Mouse (Mus musculus) heart, embryonic 15.5 days (tissue): ENCODE results near the gene Ttc39a. TPM values are rescaled to one million over a fixed set of nuclear protein-coding genes. Genes with fewer than 3 reads are reported as not detected.
A peak's percentile ranks its signal among the peaks of the same experiment; 100 is the strongest.

Experiments
- ATAC-seq: fragments of 200-750 bp; cut with Nextera tagmentation; replicated peaks from 2 replicates; pipeline ENCODE4 v1.8.0; 2017; ENCODE audit warnings: low read depth, moderate TSS enrichment; ENCODE audit not compliant: insufficient number of reproducible peaks, insufficient read depth, low FRiP score
- H3K27ac ChIP-seq: fragments of 300-500 bp; sonication (generic); 2 replicates; pipeline ENCODE4 v1.5.1; 2015; ENCODE audit warnings: mild to moderate bottlenecking, inconsistent platforms
- H3K27me3 ChIP-seq: fragments of 300-500 bp; sonication (generic); 2 replicates; pipeline ENCODE4 v1.6.1; 2015; ENCODE audit warnings: inconsistent platforms
- H3K36me3 ChIP-seq: fragments of 300-500 bp; sonication (generic); 2 replicates; pipeline ENCODE4 v1.6.1; 2015; ENCODE audit warnings: mild to moderate bottlenecking, inconsistent platforms
- H3K4me1 ChIP-seq: fragments of 300-500 bp; sonication (generic); replicated peaks from 2 replicates; pipeline ENCODE4 v1.6.1; 2015; ENCODE audit warnings: inconsistent platforms
- H3K4me2 ChIP-seq: fragments of 300-500 bp; sonication (generic); 2 replicates; pipeline ENCODE4 v1.6.1; 2015; ENCODE audit warnings: inconsistent platforms, mild to moderate bottlenecking, moderate library complexity
- H3K4me3 ChIP-seq: fragments of 300-500 bp; sonication (generic); 2 replicates; pipeline ENCODE4 v1.5.1; 2015; ENCODE audit warnings: mild to moderate bottlenecking, inconsistent platforms
- H3K9ac ChIP-seq: fragments of 300-500 bp; sonication (generic); 2 replicates; pipeline ENCODE4 v1.6.1; 2015; ENCODE audit warnings: mild to moderate bottlenecking, inconsistent platforms
- H3K9me3 ChIP-seq: fragments of 300-500 bp; sonication (generic); replicated peaks from 2 replicates; pipeline ENCODE4 v1.6.1; 2016; ENCODE audit warnings: inconsistent platforms
- WGBS: fragments of 180-500 bp; shearing (Covaris S2); methylation state at CpG from one replicate; pipeline ENCODE4 v1.1.7; 2015; ENCODE audit warnings: mixed read lengths; 5-methylcytosine and 5-hydroxymethylcytosine counted together
- polyA plus RNA-seq: library from polyadenylated mRNA; unstranded; fragments of >200 nt; fragmentation: Nextera tagmentation; extraction: Ambion mirVana; gene quantifications from 2 replicates; pipeline ENCODE4 v1.2.1, GENCODE M21; 2015

The Ttc39a gene
- polyA plus RNA-seq, 1 experiment from 2014 or later, result 5.9 TPM

DNA sequence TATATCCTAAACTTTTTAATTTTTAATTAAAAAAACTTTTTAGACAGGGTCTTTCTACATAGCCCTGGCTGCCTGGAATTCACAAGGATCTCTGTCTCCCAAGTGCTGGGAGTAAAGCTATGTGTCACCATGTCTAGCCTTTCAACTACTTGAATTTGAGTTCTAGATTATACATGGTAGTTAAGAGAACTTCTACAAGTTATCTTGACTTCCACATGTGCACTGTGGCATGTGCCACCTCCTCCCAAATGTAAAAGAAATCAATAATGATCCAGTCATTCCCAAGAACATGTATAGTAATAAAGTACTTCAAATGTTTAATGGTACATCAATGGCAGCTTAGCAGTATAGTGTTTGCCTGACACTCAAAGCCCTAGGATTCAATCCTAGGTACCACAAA is 61.3 kb downstream of the Ttc39a start:
- no peak for ATAC-seq
- Histone ChIP-seq H3K9me3 (no peaks in the 10 kb centered on the region), H3K9ac (no peak overlapping the region), H3K36me3 (0 out of 2 replicates have a peak, but pooled peaks cover 5% of the 10 kb centered on the region), H3K27me3 (no peaks in the 10 kb centered on the region), H3K4me3 (no peak overlapping the region), H3K4me2 (no peak overlapping the region), H3K4me1 (peaks cover 9% of the 10 kb centered on the region; the same call in 1 of the 2 replicates), H3K27ac (no peak overlapping the region)

DNA sequence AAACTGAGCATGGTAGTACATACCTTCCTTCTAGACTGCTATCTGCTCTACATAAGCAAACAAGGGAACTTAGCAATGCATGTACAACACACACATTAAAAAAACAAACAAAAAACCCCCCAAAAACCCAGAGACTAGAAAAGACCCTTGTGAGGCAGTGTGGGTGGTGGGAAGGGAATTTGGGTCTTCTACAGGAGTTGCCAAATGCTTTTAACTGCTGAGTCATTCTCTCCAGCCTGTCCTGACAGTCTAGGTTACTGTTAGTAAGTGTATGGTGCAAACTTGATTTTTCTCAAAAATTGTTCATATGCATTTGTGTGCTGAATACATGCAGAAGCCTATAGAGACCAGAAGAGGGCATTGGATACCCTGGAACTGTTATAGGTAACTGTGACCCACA is 65.2 kb downstream of the Ttc39a start:
- H3K36me3 ChIP-seq, result 0 out of 2 replicates have a peak, but pooled peaks cover 6% of the 10 kb centered on the region
- no peak for ATAC-seq
- H3K9ac ChIP-seq, result no peak overlapping the region
- H3K27ac ChIP-seq, result no peak overlapping the region
- H3K4me1 ChIP-seq, result peaks cover 17% of the 10 kb centered on the region
- H3K4me3 ChIP-seq, result no peak overlapping the region
- H3K27me3 ChIP-seq, result no peaks in the 10 kb centered on the region
- no peaks in the 10 kb centered on the region for H3K9me3 ChIP-seq
- H3K4me2 ChIP-seq, result no peak overlapping the region

DNA sequence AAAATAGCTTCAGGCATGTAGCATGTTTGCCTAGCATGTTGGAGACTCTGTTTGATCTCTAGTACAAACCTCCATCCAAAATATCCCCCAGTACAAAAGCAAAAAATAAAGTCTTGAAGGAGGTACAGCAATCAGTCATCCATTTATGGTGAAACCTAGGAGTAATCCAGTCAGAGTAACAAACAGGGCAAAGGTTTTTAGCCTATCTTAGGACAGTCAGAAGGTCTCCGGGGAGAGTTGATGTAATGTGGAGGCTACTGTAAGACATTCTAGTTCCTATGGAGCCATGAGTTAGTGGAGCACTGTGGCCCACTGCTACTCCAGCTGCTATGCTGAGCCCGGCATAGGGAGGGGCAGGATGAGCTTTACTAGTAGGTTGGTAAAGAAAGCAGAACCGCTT is 66.1 kb downstream of the Ttc39a start:
- H3K36me3 ChIP-seq, result 0 out of 2 replicates have a peak, but pooled peaks cover 6% of the 10 kb centered on the region
- H3K4me1 ChIP-seq, result peaks cover 20% of the 10 kb centered on the region
- no peak overlapping the region for H3K4me3 ChIP-seq
- no peak overlapping the region for H3K27ac ChIP-seq
- H3K9me3 ChIP-seq, result no peaks in the 10 kb centered on the region
- no peak for ATAC-seq
- H3K9ac ChIP-seq, result no peak overlapping the region
- no peaks in the 10 kb centered on the region for H3K27me3 ChIP-seq
- H3K4me2 ChIP-seq, result no peak overlapping the region
- 91% methylated on average over 3 of the region's 3 CpGs for WGBS

DNA sequence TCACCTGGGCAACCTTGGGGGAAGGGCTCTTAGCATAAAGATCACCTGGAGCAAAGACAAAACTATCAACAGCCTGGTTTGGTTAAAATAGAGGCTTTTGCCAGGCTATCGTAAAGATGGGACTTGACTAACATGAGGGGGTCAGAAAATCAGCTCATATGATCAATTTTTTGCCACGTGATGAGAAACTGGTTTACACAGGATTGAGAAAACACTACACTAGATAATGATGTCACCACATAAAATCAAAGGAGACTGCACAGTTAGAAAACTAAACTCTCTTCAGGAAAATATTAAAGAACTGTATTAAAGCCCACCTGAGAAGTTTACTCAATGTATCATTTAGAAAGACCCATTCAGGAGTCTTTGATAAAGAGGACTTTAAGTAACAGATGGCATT is 68.7 kb downstream of the Ttc39a start:
- 0 out of 2 replicates have a peak overlapping the region, but pooled peaks have one; percentile 96 for H3K27ac ChIP-seq
- H3K9ac ChIP-seq, result 0 out of 2 replicates have a peak overlapping the region, but pooled peaks have one; percentile 41
- H3K36me3 ChIP-seq, result 0 out of 2 replicates have a peak, but pooled peaks cover 6% of the 10 kb centered on the region
- peaks cover 20% of the 10 kb centered on the region for H3K4me1 ChIP-seq
- no peaks in the 10 kb centered on the region for H3K27me3 ChIP-seq
- 47% methylated on average over 2 of the region's 2 CpGs for WGBS
- H3K4me3 ChIP-seq, result peak overlapping the region; percentile 94
- peak overlapping the region; percentile 67 for H3K4me2 ChIP-seq
- no peaks in the 10 kb centered on the region for H3K9me3 ChIP-seq
- ATAC-seq, result no peak

DNA sequence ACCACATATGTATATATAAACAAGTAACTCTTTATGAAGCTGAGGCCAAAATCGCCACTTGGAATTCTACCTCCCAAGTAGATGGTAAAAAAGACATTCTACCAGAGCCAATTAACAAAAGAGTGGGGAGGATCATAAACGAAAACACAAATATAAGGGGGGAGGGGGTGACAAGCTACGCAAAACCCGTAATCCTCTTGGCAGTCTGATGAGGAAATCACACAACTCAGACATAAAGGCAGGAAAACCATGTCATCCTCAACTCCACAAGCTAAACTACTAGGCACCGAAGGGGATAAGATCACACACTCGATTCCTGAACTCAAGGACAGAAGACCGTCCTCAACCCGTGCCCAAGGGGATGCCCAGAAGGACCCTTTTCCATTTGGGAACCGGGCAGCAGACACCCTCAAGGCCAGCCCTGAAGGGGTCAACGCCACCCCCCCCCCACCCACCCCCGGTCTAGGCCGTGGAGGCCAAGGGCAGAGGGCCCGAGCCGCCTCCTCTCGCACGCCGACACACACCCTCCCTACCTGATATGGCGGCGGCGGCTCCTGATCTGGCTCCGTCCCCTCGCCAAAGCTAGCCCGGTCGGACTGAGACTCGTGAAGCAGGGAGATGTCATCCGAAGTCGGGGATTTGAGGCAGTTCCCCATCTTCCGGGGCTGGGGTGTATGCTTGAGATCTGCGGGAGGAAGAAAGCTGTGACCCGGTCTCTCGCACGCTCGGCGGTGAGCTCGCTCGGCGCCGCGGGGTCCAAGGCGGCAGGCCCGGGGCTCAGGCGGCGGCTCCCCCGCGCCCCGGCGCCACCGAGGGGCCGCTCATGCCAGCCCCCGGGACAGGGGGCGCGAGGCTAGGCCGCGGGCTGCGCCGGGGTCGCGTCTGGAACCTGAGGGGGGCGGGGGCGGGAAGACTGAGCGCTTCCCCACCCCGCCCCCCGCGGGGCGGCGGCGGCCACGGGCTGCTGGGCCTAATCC is 69.4 kb downstream of the Ttc39a start:
- no peaks in the 10 kb centered on the region for H3K9me3 ChIP-seq
- peak overlapping the region; percentile 94 for H3K4me3 ChIP-seq
- 0 out of 2 replicates have a peak, but pooled peaks cover 6% of the 10 kb centered on the region for H3K36me3 ChIP-seq
- H3K27ac ChIP-seq, result peak overlapping the region; percentile 96
- H3K4me2 ChIP-seq, result peak overlapping the region; percentile 67
- H3K9ac ChIP-seq, result peak overlapping the region; percentile 96
- WGBS, result under 1% methylated on average over 65 of the region's 68 CpGs
- peaks cover 16% of the 10 kb centered on the region for H3K4me1 ChIP-seq
- H3K27me3 ChIP-seq, result no peaks in the 10 kb centered on the region
- peak; percentile 76 for ATAC-seq

DNA sequence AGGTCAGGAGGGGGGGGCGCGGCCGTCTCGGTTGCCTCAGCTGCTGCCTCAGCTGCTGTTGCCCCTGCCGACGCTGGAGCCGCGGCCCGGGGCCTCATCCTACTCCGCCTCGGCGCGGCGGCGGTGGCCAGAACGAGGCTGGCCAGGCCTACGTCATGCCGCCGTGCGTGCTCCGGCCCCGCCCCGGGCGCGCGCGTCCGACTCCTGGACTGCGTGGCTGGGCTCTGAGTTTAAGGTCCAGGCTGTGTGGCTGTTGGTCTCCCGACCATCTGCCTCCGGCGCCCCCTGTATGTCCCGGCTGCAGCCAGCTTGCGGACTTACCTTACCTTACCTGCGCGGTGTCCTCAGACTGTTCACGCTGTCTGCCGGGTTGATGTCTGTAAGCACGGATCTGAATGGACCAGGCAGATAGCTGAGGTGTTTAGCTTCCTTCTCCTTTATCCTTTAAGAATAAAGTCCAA is 70.2 kb downstream of the Ttc39a start:
- Histone ChIP-seq H3K27ac (peak overlapping the region; percentile 96), H3K27me3 (no peaks in the 10 kb centered on the region), H3K4me3 (peak overlapping the region; percentile 94), H3K9ac (peak overlapping the region; percentile 96), H3K36me3 (0 out of 2 replicates have a peak, but pooled peaks cover 6% of the 10 kb centered on the region), H3K9me3 (no peaks in the 10 kb centered on the region), H3K4me1 (peaks cover 15% of the 10 kb centered on the region), H3K4me2 (peak overlapping the region; percentile 67)
- WGBS, result under 1% methylated on average over 36 of the region's 39 CpGs
- ATAC-seq, result peak; percentile 98

DNA sequence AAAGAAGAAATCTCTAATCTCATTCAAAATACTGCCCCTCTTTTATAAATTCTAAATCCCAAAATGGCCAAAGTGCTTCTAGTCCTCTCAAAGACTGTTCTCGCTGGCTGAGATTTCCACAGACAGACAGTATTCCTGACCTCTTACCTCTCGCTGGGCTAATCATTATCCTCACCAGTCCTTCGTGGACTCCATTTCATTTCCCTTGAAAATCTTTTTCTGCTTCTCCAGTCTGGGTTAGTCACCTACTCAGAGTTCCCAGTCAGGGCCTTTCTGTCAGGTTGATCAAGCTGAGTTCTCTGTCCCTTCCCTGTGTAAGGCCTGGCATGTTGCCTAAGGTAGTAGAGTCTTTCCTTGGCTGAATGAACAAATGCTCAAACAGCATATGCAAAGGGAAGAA is 71.0 kb downstream of the Ttc39a start:
- ATAC-seq, result no peak
- WGBS, result 92% methylated on average over 3 of the region's 3 CpGs
- Histone ChIP-seq H3K4me1 (peaks cover 11% of the 10 kb centered on the region), H3K27me3 (no peaks in the 10 kb centered on the region), H3K4me3 (no peak overlapping the region), H3K9me3 (no peaks in the 10 kb centered on the region), H3K4me2 (no peak overlapping the region), H3K36me3 (0 out of 2 replicates have a peak, but pooled peaks cover 3% of the 10 kb centered on the region), H3K27ac (no peak overlapping the region), H3K9ac (no peak overlapping the region)

DNA sequence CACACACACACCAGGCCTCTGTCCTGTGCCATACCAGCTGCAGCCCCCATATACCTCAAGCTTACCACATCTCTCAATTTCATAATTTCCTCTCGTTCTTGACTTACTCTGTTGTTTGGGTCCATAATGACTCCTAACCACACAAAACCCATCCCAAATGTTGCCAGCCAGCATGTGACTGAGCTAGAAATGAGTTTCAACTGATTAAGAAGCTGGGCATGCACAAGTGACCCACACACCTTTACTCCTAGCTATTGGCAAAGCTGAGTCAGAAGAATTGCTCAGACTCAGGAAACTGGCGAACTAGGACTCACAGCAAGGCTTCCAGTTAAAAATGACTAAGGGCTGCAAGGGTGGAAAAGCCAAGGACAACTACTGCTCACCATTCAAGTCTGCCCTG is 75.0 kb downstream of the Ttc39a start:
- Histone ChIP-seq H3K27ac (no peak overlapping the region), H3K9ac (no peak overlapping the region), H3K4me2 (no peak overlapping the region), H3K4me1 (0 out of 2 replicates have a peak, but pooled peaks cover 3% of the 10 kb centered on the region), H3K36me3 (no peaks in the 10 kb centered on the region), H3K27me3 (no peaks in the 10 kb centered on the region), H3K9me3 (no peaks in the 10 kb centered on the region), H3K4me3 (no peak overlapping the region)
- WGBS, result 80% methylated on average over 2 of the region's 2 CpGs
- ATAC-seq, result no peak

DNA sequence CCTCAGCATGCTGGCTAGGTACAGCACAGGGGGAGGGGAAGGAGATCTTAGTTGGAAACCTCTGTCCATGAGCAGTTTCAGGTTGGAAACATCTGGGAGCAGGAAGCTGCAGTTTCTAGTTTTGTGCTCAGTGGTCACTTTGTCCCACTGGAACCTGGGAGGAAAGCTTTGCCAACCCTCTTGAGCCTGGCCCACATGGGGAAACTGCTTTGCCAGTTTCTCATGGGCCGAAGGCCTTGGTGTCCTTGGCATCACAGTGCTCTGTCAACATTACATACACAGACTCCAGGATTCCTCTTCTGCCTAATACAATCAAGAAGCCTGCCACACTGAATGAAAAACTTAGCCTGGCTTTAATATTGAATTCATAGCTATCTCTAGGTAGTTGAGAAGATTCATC is 76.3 kb downstream of the Ttc39a start:
- H3K9ac ChIP-seq, result no peak overlapping the region
- no peak overlapping the region for H3K27ac ChIP-seq
- no peaks in the 10 kb centered on the region for H3K9me3 ChIP-seq
- ATAC-seq, result no peak
- no peaks in the 10 kb centered on the region for H3K27me3 ChIP-seq
- H3K4me2 ChIP-seq, result no peak overlapping the region
- H3K4me1 ChIP-seq, result no peaks in the 10 kb centered on the region
- H3K4me3 ChIP-seq, result no peak overlapping the region
- no peaks in the 10 kb centered on the region for H3K36me3 ChIP-seq
- 83% methylated on average over 1 of the region's 1 CpGs for WGBS

DNA sequence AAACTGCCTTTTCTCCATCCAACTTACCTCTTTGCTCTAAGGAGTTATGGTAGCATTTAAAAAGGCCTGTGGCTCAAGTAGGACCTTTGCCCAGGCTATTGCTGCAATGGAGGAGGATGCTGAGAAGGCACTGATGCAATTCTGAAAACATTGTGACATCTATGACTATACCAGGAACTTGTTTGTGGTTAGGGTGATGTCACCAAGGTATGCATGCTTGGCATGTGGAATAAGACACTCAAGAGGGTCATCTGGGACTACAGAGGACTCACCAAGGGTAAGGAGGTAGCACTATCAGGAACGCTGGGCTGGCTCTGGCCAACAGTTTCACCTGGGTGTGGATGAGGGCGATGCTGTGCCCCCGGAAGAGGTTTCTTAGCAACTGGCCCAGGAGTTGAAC is 78.2 kb downstream of the Ttc39a start, which contains the start of gene Rnf11:
Gene Rnf11 (minus strand): TSS at position 108 of the 400 bp plus-strand sequence.
- H3K27me3 ChIP-seq, result no peaks in the 10 kb centered on the region
- no peaks in the 10 kb centered on the region for H3K4me1 ChIP-seq
- no peak within 1 kb of the TSS for H3K4me3 ChIP-seq
- no peaks in the 10 kb centered on the region for H3K9me3 ChIP-seq
- H3K4me2 ChIP-seq, result no peak within 1 kb of the TSS
- no peak within 1 kb of the TSS for H3K9ac ChIP-seq
- no peaks in the 10 kb centered on the region for H3K36me3 ChIP-seq
- no peak for ATAC-seq
- WGBS, result 70% methylated on average over 3 of the region's 3 CpGs
- H3K27ac ChIP-seq, result no peak within 1 kb of the TSS

DNA sequence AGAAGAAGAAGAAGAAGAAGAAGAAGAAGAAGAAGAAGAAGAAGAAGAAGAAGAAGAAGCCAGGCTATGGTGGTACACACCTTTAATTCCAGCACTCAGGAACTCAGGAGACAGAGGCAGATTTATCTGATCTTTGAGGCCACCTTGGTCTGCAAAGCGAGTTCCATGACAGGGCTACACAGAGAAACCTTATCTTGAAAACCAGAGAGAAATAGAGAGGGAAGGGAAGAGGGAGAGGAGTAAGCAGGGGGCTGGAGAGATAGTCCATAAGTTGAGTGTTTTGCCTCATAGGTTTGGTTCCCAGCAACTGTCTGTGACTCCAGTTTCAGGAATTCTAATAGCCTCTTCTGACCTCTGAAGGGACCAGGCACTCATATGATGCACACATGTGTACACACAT is 82.4 kb downstream of the Ttc39a start:
- Histone ChIP-seq H3K4me2 (no peak overlapping the region), H3K27ac (no peak overlapping the region), H3K4me3 (no peak overlapping the region), H3K4me1 (no peaks in the 10 kb centered on the region), H3K9me3 (no peaks in the 10 kb centered on the region), H3K36me3 (no peaks in the 10 kb centered on the region), H3K27me3 (no peaks in the 10 kb centered on the region), H3K9ac (no peak overlapping the region)
- no peak for ATAC-seq
- 62% methylated on average over 1 of the region's 1 CpGs for WGBS
